Mouse (Mus musculus) cerebellum, postnatal 14 days (tissue): ENCODE measurements at regions not wholly inside any gene's neighbourhood (a gene's known extent, or its start where the extent isn't known, plus 50 kb on each side); places are given as distances from the start of the nearest gene placed in this dataset.

Source experiments
- DNase-seq, 2 experiments: peaks; one replicate each; pipeline ENCODE4 v3.0.0; 2021; ENCODE audit warnings: mixed read lengths in 2 of 2

- peak; percentile 55 to 61 for DNase-seq
Observed at GRCm38 (mm10) chr13:45213116-45213834, 134.8 kb downstream of the Gm9817 start.

- DNase-seq, result no peak
Observed at GRCm38 (mm10) chr13:45218251-45218650, 139.8 kb downstream of the Gm9817 start.

GRCm38 (mm10) chr13:45219671-45220070 is 141.2 kb downstream of the Gm9817 start:
- DNase-seq, result no peak

GRCm38 (mm10) chr13:45230804-45231203 is 152.3 kb downstream of the Gm9817 start:
- DNase-seq, result no peak

GRCm38 (mm10) chr13:45235236-45235635 is 154.3 kb upstream of the Mylip start:
- DNase-seq, result no peak

- DNase-seq, result no peak
Observed at GRCm38 (mm10) chr13:45238258-45238657, 151.3 kb upstream of the Mylip start.

GRCm38 (mm10) chr13:45239153-45239552 is 150.4 kb upstream of the Mylip start:
- DNase-seq, result peak; percentile 55 to 60

GRCm38 (mm10) chr13:45240009-45240653 is 149.4 kb upstream of the Mylip start:
- DNase-seq, result no peak

- DNase-seq, result no peak
Observed at GRCm38 (mm10) chr13:45242261-45242660, 147.3 kb upstream of the Mylip start.

GRCm38 (mm10) chr13:45242750-45243149 is 146.8 kb upstream of the Mylip start:
- no peak for DNase-seq

GRCm38 (mm10) chr13:45245651-45246050 is 143.9 kb upstream of the Mylip start:
- no peak for DNase-seq

GRCm38 (mm10) chr13:45246341-45246740 is 143.2 kb upstream of the Mylip start:
- no peak for DNase-seq

- no peak for DNase-seq
Observed at GRCm38 (mm10) chr13:45250028-45250427, 139.5 kb upstream of the Mylip start.

GRCm38 (mm10) chr13:45251068-45251467 is 138.5 kb upstream of the Mylip start:
- DNase-seq, result no peak

GRCm38 (mm10) chr13:45252126-45252525 is 137.4 kb upstream of the Mylip start:
- no peak for DNase-seq

GRCm38 (mm10) chr13:45253221-45253620 is 136.3 kb upstream of the Mylip start:
- DNase-seq, result no peak

GRCm38 (mm10) chr13:45255277-45255676 is 134.3 kb upstream of the Mylip start:
- peak; percentile 23 to 36 for DNase-seq

GRCm38 (mm10) chr13:45262011-45262410 is 127.5 kb upstream of the Mylip start:
- DNase-seq, result no peak

GRCm38 (mm10) chr13:45266287-45267064 is 123.1 kb upstream of the Mylip start:
- DNase-seq, result no peak

- DNase-seq, result no peak
Observed at GRCm38 (mm10) chr13:45267446-45267845, 122.1 kb upstream of the Mylip start.

GRCm38 (mm10) chr13:45267906-45268305 is 121.6 kb upstream of the Mylip start:
- no peak for DNase-seq

GRCm38 (mm10) chr13:45274261-45274884 is 115.2 kb upstream of the Mylip start:
- no peak for DNase-seq

- no peak for DNase-seq
Observed at GRCm38 (mm10) chr13:45275391-45275790, 114.2 kb upstream of the Mylip start.
